Mouse (Mus musculus) forebrain, embryonic 11.5 days (tissue): ENCODE data around the gene Pcdh9. TPM values are rescaled to one million over a fixed set of nuclear protein-coding genes. Genes with fewer than 3 reads are reported as not detected.

Source experiments
- ATAC-seq: fragments of 200-750 bp; cut with Nextera tagmentation; replicated peaks from 2 replicates; pipeline ENCODE4 v1.8.0; 2017; ENCODE audit warnings: moderate TSS enrichment; ENCODE audit not compliant: low FRiP score
- DNase-seq: peaks from one replicate; pipeline ENCODE4 v3.0.0-alpha.2; 2017; ENCODE audit warnings: low spot score
- H3K27ac ChIP-seq: fragments of 300-500 bp; sonication (generic); 2 replicates; pipeline ENCODE4 v1.5.1; 2014; ENCODE audit warnings: low read depth, low read length
- H3K27me3 ChIP-seq: fragments of 300-500 bp; sonication (generic); 2 replicates; pipeline ENCODE4 v1.6.1; 2014; ENCODE audit warnings: mild to moderate bottlenecking, low read length, mixed read lengths; ENCODE audit not compliant: control insufficient read depth, insufficient read depth
- H3K36me3 ChIP-seq: fragments of 300-500 bp; sonication (generic); 2 replicates; pipeline ENCODE4 v1.6.1; 2014; ENCODE audit warnings: mild to moderate bottlenecking, low read length, moderate library complexity, mixed read lengths; ENCODE audit not compliant: control insufficient read depth, insufficient read depth
- H3K4me1 ChIP-seq: fragments of 300-500 bp; sonication (generic); replicated peaks from 2 replicates; pipeline ENCODE4 v1.6.1; 2014; ENCODE audit warnings: low read length, mixed read lengths; ENCODE audit not compliant: control insufficient read depth, insufficient read depth
- H3K4me2 ChIP-seq: fragments of 300-500 bp; sonication (generic); 2 replicates; pipeline ENCODE4 v1.6.1; 2014; ENCODE audit warnings: low read depth, mild to moderate bottlenecking, low read length, moderate library complexity, mixed read lengths; ENCODE audit not compliant: severe bottlenecking
- H3K4me3 ChIP-seq: fragments of 300-500 bp; sonication (generic); 2 replicates; pipeline ENCODE4 v1.5.1; 2014; ENCODE audit warnings: low read depth, low read length
- H3K9ac ChIP-seq: fragments of 300-500 bp; sonication (generic); 2 replicates; pipeline ENCODE4 v1.6.1; 2014; ENCODE audit warnings: low read length
- H3K9me3 ChIP-seq: fragments of 300-500 bp; sonication (generic); 2 replicates; pipeline ENCODE4 v1.6.1; 2016; ENCODE audit warnings: low read length, mixed read lengths; ENCODE audit not compliant: control insufficient read depth
- whole genome bisulfite sequencing: fragments of 180-500 bp; shearing (Covaris S2); extraction: QIAGEN DNeasy Blood & Tissue Kit; methylation state at CpG from one replicate; pipeline ENCODE4 v1.1.7; 2014; 5-methylcytosine and 5-hydroxymethylcytosine counted together
- polyA plus RNA-seq: library from polyadenylated mRNA; unstranded; fragments of >200 nt; fragmentation: Nextera tagmentation; extraction: Ambion mirVana; gene quantifications from 2 replicates; pipeline ENCODE4 v1.2.1, GENCODE M21; 2014

The Pcdh9 gene
- polyA plus RNA-seq, 1 experiment from 2014 or later, result 54.5 TPM

GRCm38 (mm10) chr14:93009147-93010064, 881.1 kb downstream of the Pcdh9 start:
- peaks cover 2% of the 10 kb centered on the region; the same call in 1 of the 2 replicates for H3K4me1 ChIP-seq
- H3K4me2 ChIP-seq, result no peak overlapping the region
- no peak overlapping the region for H3K4me3 ChIP-seq
- DNase-seq (peak; percentile 61), ATAC-seq (peak; percentile 94)
- no peaks in the 10 kb centered on the region for H3K36me3 ChIP-seq
- peak overlapping the region; percentile 50; the same call in 1 of the 2 replicates for H3K27ac ChIP-seq
- no peaks in the 10 kb centered on the region for H3K27me3 ChIP-seq
- H3K9ac ChIP-seq, result no peak overlapping the region
- no peaks in the 10 kb centered on the region for H3K9me3 ChIP-seq
- WGBS, result 27% methylated on average over 5 of the region's 5 CpGs
